8 mouse cellular contexts compared by ENCODE assay signal in the genomic region with DNA sequence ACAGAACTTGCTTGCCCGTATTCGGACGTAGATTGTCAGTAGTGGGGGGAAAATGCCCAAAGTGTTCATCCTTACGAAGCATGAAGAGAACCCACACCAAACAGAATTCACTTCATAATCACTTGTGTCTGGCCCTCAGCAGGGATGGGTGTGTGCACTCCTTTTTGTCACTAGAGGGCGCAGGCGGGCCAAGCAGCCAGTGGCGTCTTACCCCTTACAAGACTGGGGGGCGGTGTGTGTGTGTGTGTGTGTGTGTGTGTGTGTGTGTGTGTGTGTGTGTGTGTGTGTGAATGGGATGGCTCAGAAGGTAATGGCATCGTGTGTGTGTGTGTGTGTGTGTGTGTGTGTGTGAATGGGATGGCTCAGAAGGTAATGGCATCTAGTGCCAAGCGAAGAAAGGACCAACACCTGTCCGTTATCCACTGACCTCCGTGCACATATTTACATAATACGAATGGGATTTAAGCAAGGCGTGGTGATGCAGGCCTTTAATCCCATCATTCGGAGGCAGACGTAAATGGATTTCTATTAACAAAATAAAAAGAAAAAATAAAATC. TPM values are rescaled to one million over a fixed set of nuclear protein-coding genes. Genes with fewer than 3 reads are reported as not detected.
DNase-seq lines count a peak whose midpoint lies in the region; ATAC-seq and TF ChIP-seq lines count a peak whose summit lies in the region.

A gene (plus strand): TSS at position 252 of the 557 bp plus-strand sequence.

- H3K36me3 ChIP-seq in MEL (ENCODE audit: control insufficient read depth in 1 of 2, insufficient read depth in 2 of 2, low read length in 2 of 2), result peaks cover 0 to 4% of the 10 kb centered on the region in 2 experiments; a peak in 2 of 4 replicates
- peaks cover 15% of the 10 kb centered on the region for H3K36me3 ChIP-seq in forebrain, postnatal 0 days (ENCODE audit: insufficient read depth)
- H3K36me3 ChIP-seq in neural tube, embryonic 15.5 days, result peaks cover 15% of the 10 kb centered on the region

- intact Hi-C loops in heart, postnatal 36 days (cut with DNase I), result loop anchor here (1.0 to 2.0 kb wide), 2 partner anchors 25 to 256 kb away; no protein-coding TSS in a partner anchor

- H3K79me2 ChIP-seq in MEL (ENCODE audit: control insufficient read depth, insufficient read depth, low read length, poor library complexity), result peaks cover 6% of the 10 kb centered on the region

- H3K9ac ChIP-seq in MEL (ENCODE audit: control insufficient read depth, low read depth, low read length, poor library complexity, severe bottlenecking), result peak within 1 kb of the TSS; percentile 82
- peak within 1 kb of the TSS; percentile 86 for H3K9ac ChIP-seq in forebrain, postnatal 0 days
- H3K9ac ChIP-seq in neural tube, embryonic 15.5 days (replicated peaks), result peak within 1 kb of the TSS; percentile 75

- H3K9me3 ChIP-seq in MEL (replicated peaks; ENCODE audit: insufficient read depth, low read length), result no peaks in the 10 kb centered on the region
- H3K9me3 ChIP-seq in forebrain, postnatal 0 days (ENCODE audit: low read length), result no peaks in the 10 kb centered on the region
- H3K9me3 ChIP-seq in neural tube, embryonic 15.5 days (replicated peaks), result no peaks in the 10 kb centered on the region

- TF ChIP-seq RAD21 in MEL (IDR thresholded peaks at IDR 0.05; ENCODE audit: low read depth, low read length), result peak; percentile 57

- peak; percentile 68 to 81 (median 76) for TF ChIP-seq CTCF in MEL (IDR thresholded peaks at IDR 0.05 in 2 of 3, conservative IDR thresholded peaks at IDR 0.05 in 1 of 3; ENCODE audit: control insufficient read depth in 1 of 3, insufficient read depth in 1 of 3, low read depth in 2 of 3, low read length in 3 of 3, poor library complexity in 1 of 3, severe bottlenecking in 1 of 3)
- peak; percentile 96 for TF ChIP-seq CTCF in forebrain, postnatal 0 days (IDR thresholded peaks at IDR 0.05; ENCODE audit: low read depth)

- peak; percentile 90 for ATAC-seq in forebrain, postnatal 0 days
- peak; percentile 90 for ATAC-seq in neural tube, embryonic 15.5 days (ENCODE audit: low FRiP score)

- TF ChIP-seq EP300 in MEL (IDR thresholded peaks at IDR 0.05; ENCODE audit: low read depth in 1 of 2, low read length in 2 of 2), result no peak

- peak; percentile 88 for DNase-seq in MEL (ENCODE audit: low read depth, low spot score)
- DNase-seq in cerebellum, adult 18-20 months, result peak; percentile 88 to 90
- DNase-seq in forebrain, postnatal 0 days, result peak; percentile 93
- DNase-seq in heart, postnatal 36 days, result peak; percentile 76 to 78
- DNase-seq in layer of hippocampus, adult 18-20 months (ENCODE audit: low spot score in 2 of 2), result peak; percentile 66 to 88
- peak; percentile 79 to 85 for DNase-seq in lung, adult 18-20 months
- peak; percentile 83 for DNase-seq in testis, postnatal 10 days (ENCODE audit: low spot score)

- peak within 1 kb of the TSS; percentile 68 for H3K4me2 ChIP-seq in forebrain, postnatal 0 days (ENCODE audit: low read depth)
- H3K4me2 ChIP-seq in neural tube, embryonic 15.5 days, result peak within 1 kb of the TSS; percentile 74

- H3K27ac ChIP-seq in MEL (ENCODE audit: control insufficient read depth, low read depth, low read length), result peak within 1 kb of the TSS; percentile 71
- H3K27ac ChIP-seq in forebrain, postnatal 0 days (ENCODE audit: low read depth, low read length), result peak within 1 kb of the TSS; percentile 93
- H3K27ac ChIP-seq in neural tube, embryonic 15.5 days (replicated peaks), result peak within 1 kb of the TSS; percentile 90

- H3K27me3 ChIP-seq in MEL (ENCODE audit: control insufficient read depth in 1 of 2, insufficient read depth in 2 of 2, low read length in 2 of 2), result no peaks in the 10 kb centered on the region
- no peaks in the 10 kb centered on the region for H3K27me3 ChIP-seq in forebrain, postnatal 0 days (ENCODE audit: insufficient read depth, low read length)
- H3K27me3 ChIP-seq in neural tube, embryonic 15.5 days (replicated peaks), result no peaks in the 10 kb centered on the region

- under 1% methylated on average over 15 of the region's 16 CpGs for WGBS in forebrain, postnatal 0 days
- 1% methylated on average over 16 of the region's 16 CpGs for WGBS in neural tube, embryonic 15.5 days

- H3K4me1 ChIP-seq in MEL (ENCODE audit: control insufficient read depth in 1 of 2, insufficient read depth in 2 of 2, low read length in 2 of 2), result peaks cover 0 to 5% of the 10 kb centered on the region in 2 experiments; a peak in 1 of 4 replicates
- 0 out of 2 replicates have a peak, but pooled peaks cover 9% of the 10 kb centered on the region for H3K4me1 ChIP-seq in forebrain, postnatal 0 days (ENCODE audit: insufficient read depth)
- H3K4me1 ChIP-seq in neural tube, embryonic 15.5 days, result peaks cover 22% of the 10 kb centered on the region

- peak within 1 kb of the TSS; percentile 75 to 97 for H3K4me3 ChIP-seq in MEL (ENCODE audit: control insufficient read depth in 1 of 2, insufficient read depth in 1 of 2, low read depth in 2 of 2, low read length in 2 of 2)
- peak within 1 kb of the TSS; percentile 90 for H3K4me3 ChIP-seq in forebrain, postnatal 0 days (ENCODE audit: low read depth, low read length)
- peak within 1 kb of the TSS; percentile 70 for H3K4me3 ChIP-seq in neural tube, embryonic 15.5 days (replicated peaks)

- TF ChIP-seq POLR2A in MEL (IDR thresholded peaks at IDR 0.05; ENCODE audit: control insufficient read depth in 1 of 2, insufficient read depth in 1 of 2, low read depth in 1 of 2, low read length in 2 of 2, poor library complexity in 1 of 2), result no peak

TF ChIP-seq in MEL, 35 proteins besides CTCF, POLR2A, EP300 and RAD21:
- TF ChIP-seq ZNF384 (IDR thresholded peaks at IDR 0.05; ENCODE audit: low read depth, low read length) (peak; percentile 7; the same call in 1 of the 2 replicates), RCOR1 (IDR thresholded peaks at IDR 0.05; ENCODE audit: low read depth, low read length) (no peak), SMC3 (IDR thresholded peaks at IDR 0.05; ENCODE audit: low read depth, low read length) (peak; percentile 64), TCF12 (IDR thresholded peaks at IDR 0.05; ENCODE audit: low read depth, low read length) (no peak), MAZ (IDR thresholded peaks at IDR 0.05; ENCODE audit: low read depth, low read length) (peak; percentile 67), ZC3H11A (IDR thresholded peaks at IDR 0.05; ENCODE audit: low read depth, low read length) (no peak), BHLHE40 (IDR thresholded peaks at IDR 0.05; ENCODE audit: borderline replicate concordance, low read depth, low read length) (no peak), POLR2AphosphoS2 (IDR thresholded peaks at IDR 0.05; ENCODE audit: low read length) (no peak), ELF1 (IDR thresholded peaks at IDR 0.05; ENCODE audit: low read depth, low read length) (no peak), MYB (IDR thresholded peaks at IDR 0.05; ENCODE audit: low read depth, low read length) (no peak), POLR2AphosphoS5 (IDR thresholded peaks at IDR 0.05; ENCODE audit: borderline replicate concordance, low read depth, low read length) (no peak), HCFC1 (IDR thresholded peaks at IDR 0.05; ENCODE audit: low read depth, low read length) (no peak), MEF2A (IDR thresholded peaks at IDR 0.05; ENCODE audit: extremely low read depth, insufficient replicate concordance, low read depth, low read length, poor library complexity, severe bottlenecking) (no peak), NRF1 (IDR thresholded peaks at IDR 0.05; ENCODE audit: insufficient read depth, low read depth, low read length, poor library complexity, severe bottlenecking) (no peak), TAL1 (IDR thresholded peaks at IDR 0.05; ENCODE audit: low read length) (no peak), MYC (IDR thresholded peaks at IDR 0.05; ENCODE audit: low read depth, low read length) (0 out of 2 replicates have a peak, but pooled peaks have one; percentile 27), CHD2 (IDR thresholded peaks at IDR 0.05; ENCODE audit: low read length) (no peak)

RNA-seq across cellular contexts. Expression of the gene that starts here (rescaled TPM):
- 32.7 and 37.6 TPM in 2 replicates for total RNA-seq in MEL (2012; rRNA removed)
- 10 to 100 TPM in 1 of 2 experiments, not detected in 1; 87.4 TPM for polyA plus RNA-seq in MEL (2012; ENCODE audit: insufficient read depth in 1 of 2, insufficient read length in 2 of 2, low read depth in 1 of 2, low replicate concordance in 2 of 2, missing spikeins in 1 of 2)
- total RNA-seq in forebrain, postnatal 0 days (2014; rRNA removed), result 89.7 and 105 TPM in 2 replicates
- polyA plus RNA-seq in forebrain, postnatal 0 days (2015; fragmentation: Nextera tagmentation; extraction: Ambion mirVana), result 85.9 and 94.5 TPM in 2 replicates
- 10 to 100 TPM; 21.7 to 25.5 TPM for total RNA-seq in heart, postnatal 36 days (2021)
- total RNA-seq in layer of hippocampus, adult 18-20 months (2021), result 10 to 100 TPM; 58.3 to 62.8 TPM
- polyA plus RNA-seq in neural tube, embryonic 15.5 days (2015; fragmentation: Nextera tagmentation; extraction: Ambion mirVana), result 83.2 and 91.9 TPM in 2 replicates

Comparison
In these comparisons a context has a peak if more than half of its experiments do, and no peak if none do; other contexts are left out.
1. Peak in every context shown above with its lines: DNase-seq, ATAC-seq, H3K4me3 ChIP-seq and H3K27ac ChIP-seq.